Comparison of ENCODE assay signal across 9 mouse cellular contexts in the genomic region with DNA sequence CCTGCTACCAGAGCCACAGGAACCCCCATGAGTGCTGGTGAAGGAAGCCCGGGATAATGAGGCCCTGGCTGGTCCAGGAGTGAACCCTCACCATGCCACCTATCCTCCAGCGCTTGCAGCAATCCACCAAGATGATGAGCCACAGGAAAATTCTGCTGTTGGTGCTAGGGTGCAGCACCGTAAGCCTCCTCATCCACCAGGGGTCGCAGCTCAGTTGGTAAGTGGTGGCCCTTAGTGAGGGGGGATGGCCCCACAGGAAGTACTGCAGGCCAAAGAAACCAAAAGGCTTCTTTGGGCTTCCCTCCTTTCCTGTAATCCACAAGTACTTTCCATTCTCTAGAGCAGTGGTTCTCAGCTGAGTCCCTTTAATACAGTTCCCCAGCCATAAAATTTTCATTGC. TPM values are rescaled to one million over a fixed set of nuclear protein-coding genes. Genes with fewer than 3 reads are reported as not detected.
DNase-seq lines count a peak whose midpoint lies in the region; ATAC-seq and TF ChIP-seq lines count a peak whose summit lies in the region.
"Had no signal": no experiment of that assay in that cellular context is flagged by ENCODE, and none has a peak within 500 bp of the region (broad histone marks: within the 10 kb centered on the region; RNA-seq: fewer than 3 reads in every experiment).

No protein-coding gene starts in this region.

- WGBS in hindbrain, postnatal 0 days: 20% methylated on average over 4 of the region's 4 CpGs

- H3K4me3 ChIP-seq in hindbrain, postnatal 0 days (ENCODE audit: low read length): no peak overlapping the region
- H3K4me3 ChIP-seq: embryonic facial prominence, embryonic 13.5 days had no signal

- peak; percentile 45 for DNase-seq in gastrocnemius, postnatal 14 days
- DNase-seq in gastrocnemius, postnatal 36 days: no peak
- DNase-seq in right cerebral cortex, postnatal 14 days: peak; percentile 70
- DNase-seq in right cerebral cortex, postnatal 36 days (ENCODE audit: low spot score in 2 of 2): no peak
- DNase-seq in brain, embryonic 14.5 days (ENCODE audit: low read depth): peak; percentile 59
- peak; percentile 68 for DNase-seq in hindbrain, postnatal 0 days (ENCODE audit: low spot score)

- no peaks in the 10 kb centered on the region for H3K9me3 ChIP-seq in hindbrain, postnatal 0 days (ENCODE audit: low read length)

- no peak overlapping the region for H3K4me2 ChIP-seq in hindbrain, postnatal 0 days (ENCODE audit: low read depth, low read length)
- H3K4me2 ChIP-seq: embryonic facial prominence, embryonic 13.5 days had no signal

- no peak for ATAC-seq in hindbrain, postnatal 0 days
- ATAC-seq in megakaryocyte progenitor cell, adult 5-6 weeks (replicated peaks; ENCODE audit: poor library complexity): peak; percentile 98
- no peak for ATAC-seq in frontal cortex, adult (ENCODE audit: low TSS enrichment)

- no peak for TF ChIP-seq POLR2A in brain, embryonic 14.5 days (IDR thresholded peaks at IDR 0.05; ENCODE audit: borderline replicate concordance, extremely low read depth, insufficient read depth, insufficient read length, poor library complexity, severe bottlenecking)

- no peak overlapping the region for H3K9ac ChIP-seq in hindbrain, postnatal 0 days (replicated peaks; ENCODE audit: low read length)
- H3K9ac ChIP-seq: embryonic facial prominence, embryonic 13.5 days had no signal

- no peaks in the 10 kb centered on the region for H3K27me3 ChIP-seq in hindbrain, postnatal 0 days (ENCODE audit: insufficient read depth, low read length)

- H3K27ac ChIP-seq in hindbrain, postnatal 0 days: no peak overlapping the region
- H3K27ac ChIP-seq: embryonic facial prominence, embryonic 13.5 days had no signal

- TF ChIP-seq CTCF in brain, embryonic 14.5 days (IDR thresholded peaks at IDR 0.05; ENCODE audit: borderline replicate concordance, extremely low read depth, insufficient read depth, insufficient read length): peak; percentile 66
- peak; percentile 76 for TF ChIP-seq CTCF in hindbrain, postnatal 0 days (IDR thresholded peaks at IDR 0.05; ENCODE audit: low read depth)

- 0 out of 2 replicates have a peak, but pooled peaks cover 8% of the 10 kb centered on the region for H3K4me1 ChIP-seq in hindbrain, postnatal 0 days (ENCODE audit: insufficient read depth, low read length)

- peaks cover 26% of the 10 kb centered on the region for H3K36me3 ChIP-seq in hindbrain, postnatal 0 days (ENCODE audit: insufficient read depth, low read length)

- intact Hi-C loops in gastrocnemius, postnatal 14 days (cut with DNase I; ENCODE audit: low total_unique reads): no loop called here
- intact Hi-C loops in gastrocnemius, postnatal 36 days (cut with DNase I): no loop called here

RNA-seq across cellular contexts. Expression of a gene that starts 4.3 kb away (rescaled TPM):
- total RNA-seq in gastrocnemius, postnatal 14 days (2021): under 1 TPM in 1 of 2 experiments, not detected in 1; 0.16 TPM
- total RNA-seq in gastrocnemius, postnatal 36 days (2021): under 1 TPM in 1 of 2 experiments, not detected in 1; 0.10 TPM
- polyA plus RNA-seq in brain, embryonic 14.5 days (2012; rRNA removed): 45.5 and 55.4 TPM in 2 replicates
- total RNA-seq in hindbrain, postnatal 0 days (2014; rRNA removed): 25.0 and 27.3 TPM in 2 replicates
- polyA plus RNA-seq in hindbrain, postnatal 0 days (2015; fragmentation: Nextera tagmentation; extraction: Ambion mirVana): 26.9 and 31.9 TPM in 2 replicates
- total RNA-seq in megakaryocyte progenitor cell, adult 5-6 weeks (2015): not detected in 2 replicates
- total RNA-seq in megakaryocyte progenitor cell, adult 5-6 weeks (2017): not detected in 2 replicates

RNA-seq across cellular contexts. Expression of a gene that starts 7.2 kb away (rescaled TPM):
- 10 to 100 TPM; 72.1 to 72.6 TPM for total RNA-seq in gastrocnemius, postnatal 14 days (2021)
- total RNA-seq in gastrocnemius, postnatal 36 days (2021): 10 to 100 TPM; 63.4 to 65.9 TPM
- 178 and 192 TPM in 2 replicates for polyA plus RNA-seq in brain, embryonic 14.5 days (2012; rRNA removed)
- total RNA-seq in hindbrain, postnatal 0 days (2014; rRNA removed): 266 and 341 TPM in 2 replicates
- 322 and 334 TPM in 2 replicates for polyA plus RNA-seq in hindbrain, postnatal 0 days (2015; fragmentation: Nextera tagmentation; extraction: Ambion mirVana)
- 119 and 147 TPM in 2 replicates for total RNA-seq in megakaryocyte progenitor cell, adult 5-6 weeks (2015)
- 239 and 261 TPM in 2 replicates for total RNA-seq in megakaryocyte progenitor cell, adult 5-6 weeks (2017)

RNA-seq across cellular contexts. Expression of a gene that starts 29.5 kb away (rescaled TPM):
- total RNA-seq in gastrocnemius, postnatal 14 days (2021): 1 to 10 TPM; 6.7 to 7.7 TPM
- total RNA-seq in gastrocnemius, postnatal 36 days (2021): 1 to 10 TPM; 5.0 to 6.3 TPM
- 50.2 and 71.6 TPM in 2 replicates for polyA plus RNA-seq in brain, embryonic 14.5 days (2012; rRNA removed)
- total RNA-seq in hindbrain, postnatal 0 days (2014; rRNA removed): 60.3 and 63.6 TPM in 2 replicates
- polyA plus RNA-seq in hindbrain, postnatal 0 days (2015; fragmentation: Nextera tagmentation; extraction: Ambion mirVana): 33.1 and 41.0 TPM in 2 replicates
- 14.8 and 16.2 TPM in 2 replicates for total RNA-seq in megakaryocyte progenitor cell, adult 5-6 weeks (2015)
- total RNA-seq in megakaryocyte progenitor cell, adult 5-6 weeks (2017): 5.1 and 7.1 TPM in 2 replicates

RNA-seq across cellular contexts. Expression of a gene that starts 33.1 kb away (rescaled TPM):
- total RNA-seq in gastrocnemius, postnatal 14 days (2021): not detected
- total RNA-seq in gastrocnemius, postnatal 36 days (2021): not detected
- polyA plus RNA-seq in brain, embryonic 14.5 days (2012; rRNA removed): not detected in 2 replicates
- total RNA-seq in hindbrain, postnatal 0 days (2014; rRNA removed): not detected in 2 replicates
- not detected in 2 replicates for polyA plus RNA-seq in hindbrain, postnatal 0 days (2015; fragmentation: Nextera tagmentation; extraction: Ambion mirVana)
- total RNA-seq in megakaryocyte progenitor cell, adult 5-6 weeks (2015): not detected in 2 replicates
- not detected in 2 replicates for total RNA-seq in megakaryocyte progenitor cell, adult 5-6 weeks (2017)
- polyA plus RNA-seq: embryonic facial prominence, embryonic 13.5 days had no signal

RNA-seq across cellular contexts. Expression of a gene that starts 46.9 kb away (rescaled TPM):
- 1 to 10 TPM; 7.1 to 7.4 TPM for total RNA-seq in gastrocnemius, postnatal 14 days (2021)
- 10 to 100 TPM; 26.7 to 28.3 TPM for total RNA-seq in gastrocnemius, postnatal 36 days (2021)
- polyA plus RNA-seq in brain, embryonic 14.5 days (2012; rRNA removed): 1.3 and 1.6 TPM in 2 replicates
- 0.50 and 9.8 TPM in 2 replicates for total RNA-seq in hindbrain, postnatal 0 days (2014; rRNA removed)
- polyA plus RNA-seq in hindbrain, postnatal 0 days (2015; fragmentation: Nextera tagmentation; extraction: Ambion mirVana): 14.9 and 16.1 TPM in 2 replicates
- not detected in 2 replicates for total RNA-seq in megakaryocyte progenitor cell, adult 5-6 weeks (2015)
- total RNA-seq in megakaryocyte progenitor cell, adult 5-6 weeks (2017): not detected in 2 replicates

Comparison
In these comparisons a context has a peak if more than half of its experiments do, and no peak if none do; other contexts are left out.
1. DNase-seq: peak in gastrocnemius, postnatal 14 days (single experiment), right cerebral cortex, postnatal 14 days (single experiment), brain, embryonic 14.5 days (single experiment) and hindbrain, postnatal 0 days (single experiment); none in gastrocnemius, postnatal 36 days (0 of 2) and right cerebral cortex, postnatal 36 days (0 of 2).
2. RNA of a gene that starts 4.3 kb away (total RNA-seq): 25.0 to 27.3 TPM in hindbrain, postnatal 0 days; 0.16 TPM in gastrocnemius, postnatal 14 days, 0.10 TPM in gastrocnemius, postnatal 36 days and not detected in megakaryocyte progenitor cell, adult 5-6 weeks; every median in the first group is over 10 times any median in the second.